Mouse (Mus musculus) urinary bladder, postnatal 4 days (tissue): ENCODE data around the gene Unkl.

ENCODE experiments used
- DNase-seq, 2 experiments: peaks; one replicate each; pipeline ENCODE4 v3.0.0; 2021 to 2022; ENCODE audit warnings: low spot score in 2 of 2

Unkl gene

GRCm38 (mm10) chr17:25188150-25189031, at the start of gene Unkl:
Unkl (plus strand) TSS chr17:25188397.
- peak; percentile 76 to 78 for DNase-seq

GRCm38 (mm10) chr17:25138803-25139202, 49.4 kb upstream of the Unkl start:
- DNase-seq = no peak

GRCm38 (mm10) chr17:25139960-25140359, 48.2 kb upstream of the Unkl start:
- DNase-seq = no peak

- no peak for DNase-seq
Measured at GRCm38 (mm10) chr17:25162161-25162560, 26.0 kb upstream of the Unkl start, which contains the start of gene Ccdc154. Ccdc154 (plus strand) TSS chr17:25162461.

- DNase-seq = no peak
Measured at GRCm38 (mm10) chr17:25163387-25163786, 24.8 kb upstream of the Unkl start.

- DNase-seq = no peak
Measured at GRCm38 (mm10) chr17:25164770-25165169, 23.4 kb upstream of the Unkl start.

- DNase-seq = no peak
Measured at GRCm38 (mm10) chr17:25165970-25166671, 22.1 kb upstream of the Unkl start.

- DNase-seq = no peak
Measured at GRCm38 (mm10) chr17:25169706-25170105, 18.5 kb upstream of the Unkl start.

GRCm38 (mm10) chr17:25172558-25172957, 15.6 kb upstream of the Unkl start:
- DNase-seq = no peak

GRCm38 (mm10) chr17:25175411-25175810, 12.8 kb upstream of the Unkl start, which contains the start of gene Gm38655:
Gm38655 (minus strand) TSS chr17:25175471.
- no peak for DNase-seq

- no peak for DNase-seq
Measured at GRCm38 (mm10) chr17:25183232-25183631, 5.0 kb upstream of the Unkl start.

GRCm38 (mm10) chr17:25184129-25184691, 4.0 kb upstream of the Unkl start, which contains the start of gene BC003965:
BC003965 (plus strand) TSS chr17:25184554.
- peak; percentile 92 to 98 for DNase-seq

GRCm38 (mm10) chr17:25184961-25185360, 3.2 kb upstream of the Unkl start:
- DNase-seq = no peak

- DNase-seq = no peak
Measured at GRCm38 (mm10) chr17:25187784-25188149, 430 bp upstream of the Unkl start.

GRCm38 (mm10) chr17:25189091-25189490, 894 bp downstream of the Unkl start:
- no peak for DNase-seq

GRCm38 (mm10) chr17:25202401-25202800, 14.2 kb downstream of the Unkl start:
- DNase-seq = no peak

GRCm38 (mm10) chr17:25210006-25210405, 21.8 kb downstream of the Unkl start:
- DNase-seq = no peak

- no peak for DNase-seq
Measured at GRCm38 (mm10) chr17:25210680-25211466, 22.7 kb downstream of the Unkl start.

- DNase-seq = no peak
Measured at GRCm38 (mm10) chr17:25211705-25212104, 23.5 kb downstream of the Unkl start.

- DNase-seq = no peak
Measured at GRCm38 (mm10) chr17:25215431-25215830, 27.2 kb downstream of the Unkl start.

- DNase-seq = no peak
Measured at GRCm38 (mm10) chr17:25218967-25219366, 30.8 kb downstream of the Unkl start.
